Mouse (Mus musculus): ENCODE measurements around the gene Gpbp1.

- TF ChIP-seq CTCF (IDR thresholded peaks at IDR 0.05; ENCODE audit: insufficient read depth, low read depth, low read length) (no peak), POLR2A (IDR thresholded peaks at IDR 0.05; ENCODE audit: insufficient read depth, low read depth, low read length) (no peak)
These were observed 18.7 kb upstream of the Gpbp1 start for GRCm38 (mm10) chr13:111508645-111509044.

Data from olfactory bulb, adult 2 months (tissue).